Mouse (Mus musculus) monocyte, adult 2 months (primary cell): ENCODE results near the gene A830018L16Rik.
"Not testable (repeated sequence)": the region's sequence is repeated elsewhere in the genome, so short reads cannot be mapped to it uniquely, and the experiment has no call there.

Experiments used
- DNase-seq, 2 experiments: peaks; one replicate each; pipeline ENCODE4 v3.0.0; 2022; ENCODE audit warnings: low spot score in 2 of 2, low read depth in 1 of 2

Gene A830018L16Rik

DNA sequence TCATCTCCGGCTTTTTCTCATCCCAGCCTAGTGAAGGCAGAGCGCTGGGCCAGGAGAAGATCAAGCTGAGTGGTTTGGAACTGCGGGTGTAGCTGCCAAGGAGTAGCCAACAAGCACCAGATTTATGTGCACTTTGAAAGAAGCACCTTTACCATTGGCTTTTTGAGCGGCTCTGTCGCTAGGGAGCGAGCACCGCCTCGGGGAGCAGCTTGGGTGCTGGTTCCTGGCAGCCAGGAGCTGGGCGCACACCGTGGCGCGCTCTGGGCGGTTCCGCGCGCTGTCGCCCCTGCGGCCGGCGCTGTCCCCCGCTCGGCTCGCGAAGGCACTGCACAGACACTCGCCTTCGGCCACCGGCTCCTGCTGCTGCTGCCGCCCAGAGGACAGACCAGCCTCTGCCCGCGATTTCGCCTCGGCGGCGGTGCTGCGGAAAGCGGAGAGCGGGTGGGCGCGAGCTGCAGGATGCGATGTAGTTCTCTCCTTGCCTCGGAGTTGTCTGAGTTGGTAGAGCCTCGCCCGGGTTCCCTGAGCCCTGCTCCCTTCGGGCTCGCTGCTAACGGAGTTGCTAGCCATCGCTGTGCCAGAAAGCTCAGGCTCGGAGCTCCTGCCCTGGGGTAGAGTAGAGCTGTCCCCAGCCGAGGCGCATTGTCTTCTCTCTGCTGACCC is at the start of gene A830018L16Rik:
Gene A830018L16Rik (plus strand): TSS at position 212 of the 663 bp plus-strand sequence.
- DNase-seq = no peak

- DNase-seq = no peak
Measured at GRCm38 (mm10) chr1:11385846-11386245, 28.1 kb upstream of the A830018L16Rik start.

DNA sequence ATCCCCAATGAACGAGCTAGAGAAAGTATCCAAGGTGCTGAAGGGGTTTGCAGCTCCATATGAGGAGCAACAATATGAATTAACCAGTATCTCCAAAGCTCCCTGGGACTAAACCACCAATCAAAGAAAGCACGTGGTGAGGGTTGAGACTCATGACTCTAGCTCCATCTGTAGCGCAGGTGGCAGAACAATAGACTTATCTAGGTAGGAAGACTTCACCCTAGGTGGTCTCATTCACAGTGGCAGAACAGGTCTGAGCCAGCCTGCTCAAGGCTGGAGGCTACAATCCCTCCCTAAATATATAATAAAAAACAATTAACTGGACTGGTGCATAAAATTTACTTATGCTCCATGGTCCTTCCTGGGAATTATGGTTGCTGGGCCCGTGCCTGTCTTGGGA is 18.5 kb upstream of the A830018L16Rik start:
- no peak for DNase-seq

DNA sequence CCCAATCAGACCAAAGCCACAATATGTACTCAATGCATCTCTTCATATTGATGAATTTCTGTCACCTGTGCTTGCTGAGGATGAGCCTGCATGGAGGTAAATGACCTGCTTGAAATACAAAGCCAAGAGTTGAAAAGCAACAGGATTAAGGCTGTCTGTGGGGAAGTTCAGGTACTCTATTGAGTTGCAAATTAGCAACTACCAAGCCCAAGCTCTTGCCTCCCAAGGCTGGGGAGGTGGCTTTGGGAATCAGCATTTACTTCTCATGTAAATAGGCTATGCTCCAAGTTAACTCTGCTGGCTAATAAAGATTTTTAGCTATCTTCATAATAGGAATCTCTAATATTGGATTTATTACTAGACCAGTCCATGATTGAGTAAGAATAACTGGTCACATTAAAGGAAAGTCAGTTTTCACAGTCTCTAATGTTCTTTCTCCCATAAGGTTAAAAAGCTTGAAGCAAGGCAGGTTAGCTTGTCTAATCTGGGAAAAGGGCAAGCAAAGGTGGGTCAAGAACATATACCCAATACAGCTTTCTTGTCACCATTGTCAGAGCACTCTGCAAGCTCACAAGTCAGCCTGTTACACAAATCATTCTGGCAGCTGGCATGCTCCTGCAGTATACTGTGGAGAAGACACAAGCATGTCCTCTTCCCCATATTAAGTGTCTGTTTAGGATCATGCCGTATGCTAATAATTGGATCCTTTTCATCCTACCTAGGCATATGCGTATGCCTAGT is 17.7 kb upstream of the A830018L16Rik start:
- DNase-seq = no peak

- DNase-seq = no peak
Measured at GRCm38 (mm10) chr1:11401159-11401558, 12.7 kb upstream of the A830018L16Rik start.

- DNase-seq = no peak
Measured at GRCm38 (mm10) chr1:11405527-11405926, 8.4 kb upstream of the A830018L16Rik start.

DNA sequence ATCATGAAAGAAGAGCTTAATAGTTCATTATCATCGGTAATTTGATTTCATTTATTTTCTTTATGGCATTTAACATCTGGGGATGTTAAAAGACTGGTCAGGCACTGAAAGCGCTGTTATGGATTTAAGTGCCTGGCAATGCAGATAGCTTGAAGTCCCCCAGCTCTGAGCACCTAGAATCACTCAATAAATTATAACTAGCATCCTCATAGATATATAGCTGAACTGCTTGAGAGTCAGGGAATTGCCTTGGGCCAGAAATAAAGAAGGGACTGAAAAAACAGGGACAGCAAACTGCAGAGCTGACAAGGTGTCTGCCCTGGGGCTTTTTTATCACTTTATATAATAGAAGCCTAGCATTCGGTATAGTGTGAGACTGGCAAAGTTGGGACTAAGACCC is 7.9 kb upstream of the A830018L16Rik start:
- DNase-seq = no peak

DNA sequence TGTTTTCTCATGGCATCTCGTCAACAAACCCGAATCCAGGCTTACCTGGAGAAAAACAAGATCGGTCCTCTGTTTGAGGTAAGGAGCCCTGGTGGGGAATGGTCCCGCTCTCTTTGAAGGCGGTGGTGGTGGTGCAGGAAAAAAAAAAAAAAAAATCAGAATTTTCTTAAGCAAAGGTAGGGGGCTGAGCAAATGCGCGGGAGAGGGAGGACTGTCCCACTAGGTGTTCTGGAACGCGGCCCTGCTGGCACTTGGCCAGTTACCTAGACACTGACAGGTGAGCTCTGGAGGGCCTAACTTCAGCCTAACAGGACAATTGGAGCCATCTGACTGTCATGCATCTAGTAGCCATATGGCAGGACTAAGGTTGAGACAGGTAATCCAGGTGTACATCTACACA is 655 bp downstream of the A830018L16Rik start:
- DNase-seq = no peak

GRCm38 (mm10) chr1:11427310-11427709 is 13.4 kb downstream of the A830018L16Rik start:
- DNase-seq = no peak

DNA sequence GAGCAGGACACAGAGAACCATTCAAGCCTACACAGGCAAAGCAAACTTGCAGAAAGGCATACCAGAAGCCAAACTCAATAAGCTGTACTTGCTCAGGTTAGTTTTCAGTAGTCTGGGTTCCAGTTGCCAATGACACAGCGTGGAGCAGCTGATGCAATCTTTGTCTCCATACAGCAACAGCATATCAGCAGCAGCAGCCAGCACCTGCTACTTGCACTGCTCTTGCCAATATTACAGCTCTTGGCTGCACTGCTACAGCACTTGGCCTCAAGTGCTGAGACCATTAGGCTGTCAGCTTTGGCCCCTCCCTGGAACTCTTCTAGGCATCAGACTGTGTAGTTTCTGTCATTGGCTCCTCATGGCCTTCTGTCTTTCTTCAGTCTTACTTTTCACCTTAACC is 44.4 kb downstream of the A830018L16Rik start:
- no peak for DNase-seq

- DNase-seq = no peak
Measured at GRCm38 (mm10) chr1:11466325-11466724, 52.4 kb downstream of the A830018L16Rik start.

GRCm38 (mm10) chr1:11467065-11467643 is 53.2 kb downstream of the A830018L16Rik start:
- DNase-seq = no peak

GRCm38 (mm10) chr1:11492936-11493335 is 79.0 kb downstream of the A830018L16Rik start:
- DNase-seq = no peak

GRCm38 (mm10) chr1:11501556-11501955 is 87.7 kb downstream of the A830018L16Rik start:
- DNase-seq = no peak

DNA sequence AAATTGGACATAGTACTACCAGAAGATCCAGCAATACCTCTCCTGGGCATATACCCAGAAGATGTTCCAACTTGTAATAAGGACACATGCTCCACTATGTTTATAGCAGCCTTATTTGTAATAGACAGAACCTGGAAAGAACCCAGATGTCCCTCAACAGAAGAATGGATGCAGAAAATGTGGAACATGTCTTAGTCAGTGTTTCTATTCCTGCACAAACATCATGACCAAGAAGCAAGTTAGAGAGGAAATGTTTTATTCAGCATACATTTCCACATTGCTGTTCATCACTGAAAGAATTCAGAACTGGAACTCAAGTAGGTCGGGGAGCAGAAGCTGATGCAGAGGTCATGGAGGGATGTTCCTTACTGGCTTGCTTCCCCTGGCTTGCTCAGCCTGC is 135.9 kb downstream of the A830018L16Rik start:
- DNase-seq = not testable (repeated sequence)

DNA sequence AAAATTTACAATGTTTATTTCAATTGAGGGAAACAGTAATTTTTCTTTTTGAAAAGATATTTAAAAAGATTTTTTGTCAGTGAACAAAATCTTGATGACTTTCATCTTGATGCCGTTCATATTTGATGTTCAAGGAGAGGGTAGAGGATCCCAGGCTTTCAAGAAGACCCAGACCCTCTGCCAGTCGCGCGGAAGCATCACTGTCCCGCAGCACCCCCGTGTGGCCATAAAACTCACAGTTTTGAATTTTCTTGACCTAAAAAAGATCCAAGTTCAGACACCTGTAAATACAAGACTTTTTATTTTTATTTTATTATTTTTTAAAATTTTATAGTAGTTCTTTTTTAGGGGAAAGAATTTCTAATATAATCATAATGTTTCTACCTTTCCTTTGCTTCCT is 151.4 kb downstream of the A830018L16Rik start:
- DNase-seq = no peak

- DNase-seq = no peak
Measured at GRCm38 (mm10) chr1:11566730-11567129, 152.8 kb downstream of the A830018L16Rik start.

DNA sequence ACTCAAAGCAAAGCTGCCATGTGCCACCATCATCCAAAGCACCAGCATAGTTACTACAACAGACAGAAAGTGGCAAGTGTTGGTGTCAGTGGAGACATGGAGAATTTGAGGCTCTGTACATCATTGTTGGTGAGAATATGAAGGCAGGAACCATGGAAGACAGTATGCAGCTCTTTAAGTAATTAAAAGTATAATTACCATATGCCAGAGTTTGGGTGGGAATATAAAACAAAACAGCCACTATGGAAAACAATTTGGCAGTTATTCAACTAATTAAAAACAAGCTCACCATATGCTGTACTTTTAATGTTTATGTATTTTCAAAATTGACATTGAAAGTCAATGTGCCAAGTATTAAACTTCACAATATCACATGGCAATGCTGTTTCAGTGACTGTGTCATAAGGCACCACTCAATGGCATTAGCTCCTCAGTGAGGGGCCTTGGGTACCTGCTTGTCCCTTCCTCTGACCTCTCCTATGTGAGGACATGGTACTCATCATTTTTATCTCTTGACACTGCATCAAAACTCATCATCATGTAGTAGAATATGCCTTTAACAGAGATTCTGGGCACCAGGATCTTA is 153.5 kb downstream of the A830018L16Rik start:
- no peak for DNase-seq

DNA sequence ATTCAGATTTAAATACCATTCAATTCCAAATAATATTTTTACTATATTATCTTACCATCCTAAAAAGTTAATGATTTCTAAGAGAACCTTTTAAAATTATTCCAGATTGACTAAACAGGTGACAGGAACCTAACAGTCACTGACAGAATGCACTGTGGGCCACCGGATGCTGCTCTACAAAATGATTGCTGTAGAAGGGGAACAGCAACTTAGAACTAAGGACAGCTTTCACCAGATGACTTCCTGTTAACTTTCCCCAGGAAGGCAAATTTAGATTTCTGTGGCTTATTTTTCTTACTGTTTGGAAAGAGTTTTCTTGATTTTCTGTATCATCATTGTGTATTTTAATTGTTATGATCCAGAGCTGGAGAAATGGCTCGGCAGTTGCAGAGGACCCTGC is 156.4 kb downstream of the A830018L16Rik start:
- no peak for DNase-seq

DNA sequence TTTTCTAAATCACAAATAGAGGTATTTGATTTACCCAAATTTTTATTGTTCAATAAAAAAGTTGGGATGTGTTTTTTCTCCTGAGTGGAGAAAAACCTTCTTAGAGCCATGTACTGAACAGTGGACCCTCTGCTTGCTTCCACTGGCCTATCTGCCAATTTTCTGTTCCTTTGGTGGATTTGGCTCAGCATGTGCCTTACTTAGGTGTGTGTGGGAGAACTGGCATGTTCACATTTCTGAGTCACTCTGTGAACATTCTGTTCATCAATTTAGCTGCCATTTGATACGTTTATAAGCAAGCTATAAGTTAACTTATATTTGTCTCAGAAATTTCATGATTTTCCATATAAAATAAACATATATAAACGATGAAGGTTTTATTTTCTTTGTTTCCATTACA is 159.6 kb downstream of the A830018L16Rik start:
- no peak for DNase-seq

GRCm38 (mm10) chr1:11580026-11580425 is 166.1 kb downstream of the A830018L16Rik start:
- DNase-seq = no peak

- no peak for DNase-seq
Measured at GRCm38 (mm10) chr1:11588305-11588704, 174.4 kb downstream of the A830018L16Rik start.
